Mouse (Mus musculus) small intestine, adult 2 months (tissue): ENCODE results near the gene Hsd17b12. TPM values are rescaled to one million over a fixed set of nuclear protein-coding genes. Genes with fewer than 3 reads are reported as not detected.

Experiments
- H3K27ac ChIP-seq: fragments of 200-500 bp; 2 replicates; pipeline ENCODE4 v1.5.1; 2012; ENCODE audit warnings: low read depth, low read length, control low read depth, inconsistent platforms; ENCODE audit not compliant: insufficient read depth
- H3K27me3 ChIP-seq: fragments of 200-500 bp; 2 replicates; pipeline ENCODE4 v1.6.1; 2012; ENCODE audit warnings: mild to moderate bottlenecking, moderate library complexity, low read length, inconsistent platforms; ENCODE audit not compliant: control insufficient read depth, insufficient read depth
- H3K36me3 ChIP-seq: fragments of 200-500 bp; 2 replicates; pipeline ENCODE4 v1.6.1; 2012; ENCODE audit warnings: mild to moderate bottlenecking, low read length, control low read depth, inconsistent platforms; ENCODE audit not compliant: control insufficient read depth, insufficient read depth
- H3K4me1 ChIP-seq: fragments of 200-500 bp; 2 replicates; pipeline ENCODE4 v1.6.1; 2012; ENCODE audit warnings: low read length, inconsistent platforms, mixed read lengths; ENCODE audit not compliant: control insufficient read depth, insufficient read depth, insufficient read length
- H3K4me3 ChIP-seq: fragments of 200-500 bp; 2 replicates; pipeline ENCODE4 v1.5.1; 2012; ENCODE audit warnings: low read depth, mild to moderate bottlenecking, control low read depth, inconsistent platforms, low read length, moderate library complexity
- CTCF ChIP-seq: fragments of 200-500 bp; IDR thresholded peaks from 2 replicates; pipeline ENCODE4 v1.5.1; 2012; ENCODE audit warnings: low read depth, mild to moderate bottlenecking, control low read depth, inconsistent platforms, low read length, moderate library complexity, mixed read lengths; ENCODE audit not compliant: insufficient replicate concordance, insufficient read length; ENCODE audit errors: extremely low read depth
- POLR2A ChIP-seq: fragments of 200-500 bp; IDR thresholded peaks from 2 replicates; pipeline ENCODE4 v1.6.1; 2012; ENCODE audit warnings: low read depth, mild to moderate bottlenecking, control low read depth, inconsistent platforms, low read length, moderate library complexity
- WGBS: fragments of 180-500 bp; shearing (Covaris S2); methylation state at CpG from one replicate; pipeline ENCODE4 v1.1.7; 2018; 5-methylcytosine and 5-hydroxymethylcytosine counted together
- polyA plus RNA-seq: library from polyadenylated mRNA; depleted of rRNA; stranded (reverse); fragments of >200 nt; gene quantifications from 2 replicates; pipeline ENCODE4 v1.2.3, GENCODE M21; 2012

Hsd17b12 gene
- polyA plus RNA-seq, 1 experiment: 11.6 TPM

DNA sequence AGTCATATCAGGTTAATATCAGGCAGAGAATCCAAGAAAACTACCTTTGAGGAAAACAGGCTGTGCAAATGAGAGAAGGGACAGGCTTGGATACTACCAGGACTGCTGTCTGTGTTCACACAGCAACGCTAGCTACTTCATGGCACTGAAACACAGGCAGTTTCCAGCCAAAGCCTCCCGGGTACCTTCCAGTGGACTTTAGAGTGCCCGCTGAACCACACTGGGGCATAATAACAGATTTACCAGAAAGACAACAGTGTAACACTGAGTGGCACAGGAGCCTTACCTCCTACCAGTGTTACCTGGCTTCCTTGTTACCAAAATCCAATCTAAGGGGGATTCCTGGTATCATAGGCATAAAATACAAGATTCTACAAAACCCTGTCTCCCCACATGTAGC lies 115.3 kb downstream of the Hsd17b12 start:
- H3K4me1 ChIP-seq: peaks cover 5% of the 10 kb centered on the region; the same call in 1 of the 2 replicates
- H3K27ac ChIP-seq: no peak overlapping the region
- TF ChIP-seq POLR2A (no peak), CTCF (no peak)
- 93% methylated on average over 3 of the region's 3 CpGs for WGBS
- no peaks in the 10 kb centered on the region for H3K27me3 ChIP-seq
- H3K4me3 ChIP-seq: no peak overlapping the region
- H3K36me3 ChIP-seq: peaks cover 5% of the 10 kb centered on the region

- Histone ChIP-seq H3K4me3 (no peak overlapping the region), H3K27ac (no peak overlapping the region), H3K36me3 (peaks cover 5% of the 10 kb centered on the region), H3K27me3 (no peaks in the 10 kb centered on the region), H3K4me1 (peaks cover 5% of the 10 kb centered on the region; the same call in 1 of the 2 replicates)
- no peak for TF ChIP-seq POLR2A
- TF ChIP-seq CTCF: no peak
- 91% methylated on average over 5 of the region's 5 CpGs for WGBS
These were observed 117.2 kb downstream of the Hsd17b12 start for GRCm38 (mm10) chr2:94040391-94041125.

DNA sequence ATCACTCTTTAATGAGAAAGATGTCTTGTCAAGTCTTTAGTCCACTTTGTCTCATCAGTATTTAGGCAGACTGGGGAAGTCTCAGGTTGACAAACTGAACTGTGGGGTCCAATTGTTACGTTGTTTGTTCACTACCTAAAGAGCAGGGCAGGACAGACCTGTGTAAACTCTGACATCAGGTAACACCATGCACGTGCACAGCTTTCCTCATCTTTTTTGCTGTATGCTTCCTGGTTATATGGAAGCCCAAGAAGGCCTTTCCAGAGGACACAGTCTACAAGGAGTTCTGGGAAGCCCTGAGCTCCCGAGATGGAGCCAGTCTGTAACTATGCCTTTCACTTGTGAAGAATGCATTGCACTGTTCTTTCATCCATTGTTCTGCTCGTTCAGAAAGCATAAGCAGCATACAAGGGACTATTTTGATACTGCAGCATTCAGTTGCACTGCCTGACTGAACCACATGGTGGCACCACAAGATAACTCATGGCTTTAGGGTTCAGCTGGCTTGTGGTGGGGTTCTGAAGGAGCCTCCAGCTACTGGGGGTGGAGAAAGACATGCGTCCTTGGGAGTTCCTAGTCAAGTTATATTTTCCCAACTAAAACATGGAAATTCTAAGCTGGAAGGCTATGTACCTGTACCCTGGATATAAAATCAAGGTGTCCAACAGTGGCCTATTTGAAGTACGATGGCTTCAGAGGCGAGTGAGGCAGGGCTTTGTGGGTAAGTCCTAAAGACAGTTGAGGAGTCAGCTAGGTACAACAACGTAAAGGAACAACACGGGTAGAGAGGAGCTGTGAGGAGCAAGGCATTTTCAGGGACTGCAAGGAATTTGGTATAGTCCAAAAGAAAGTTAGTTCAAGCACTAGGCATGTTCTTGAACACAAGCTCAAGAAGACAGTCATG lies 122.1 kb downstream of the Hsd17b12 start:
- Histone ChIP-seq H3K27me3 (no peaks in the 10 kb centered on the region), H3K4me1 (no peaks in the 10 kb centered on the region), H3K27ac (no peak overlapping the region), H3K36me3 (peaks cover 22% of the 10 kb centered on the region), H3K4me3 (no peak overlapping the region)
- TF ChIP-seq POLR2A (no peak), CTCF (peak; percentile 64; the same call in 1 of the 2 replicates)
- WGBS: 67% methylated on average over 9 of the region's 9 CpGs

- Histone ChIP-seq H3K27me3 (no peaks in the 10 kb centered on the region), H3K27ac (no peak overlapping the region), H3K36me3 (peaks cover 22% of the 10 kb centered on the region), H3K4me3 (no peak overlapping the region), H3K4me1 (no peaks in the 10 kb centered on the region)
- TF ChIP-seq POLR2A: no peak
- no peak for TF ChIP-seq CTCF
These were observed 127.2 kb downstream of the Hsd17b12 start for GRCm38 (mm10) chr2:94030602-94031001.

GRCm38 (mm10) chr2:94024637-94025036 lies 133.1 kb downstream of the Hsd17b12 start:
- WGBS: 45% methylated on average over 6 of the region's 6 CpGs
- Histone ChIP-seq H3K36me3 (no peaks in the 10 kb centered on the region), H3K4me1 (no peaks in the 10 kb centered on the region), H3K27ac (no peak overlapping the region), H3K4me3 (no peak overlapping the region), H3K27me3 (no peaks in the 10 kb centered on the region)
- no peak for TF ChIP-seq POLR2A
- TF ChIP-seq CTCF: no peak

- Histone ChIP-seq H3K36me3 (peaks cover 13% of the 10 kb centered on the region), H3K27me3 (no peaks in the 10 kb centered on the region), H3K27ac (0 out of 2 replicates have a peak within 1 kb of the TSS, but pooled peaks have one; percentile 18), H3K4me3 (peak within 1 kb of the TSS; percentile 83), H3K4me1 (peaks cover 4% of the 10 kb centered on the region; the same call in 1 of the 2 replicates)
- TF ChIP-seq CTCF (no peak), POLR2A (peak; percentile 33; the same call in 1 of the 2 replicates)
- 5% methylated on average over 47 of the region's 47 CpGs for WGBS
These were observed 147.2 kb downstream of the Hsd17b12 start, which contains the start of gene Alkbh3 for GRCm38 (mm10) chr2:94010335-94011291. TSS of gene Alkbh3 (minus strand) at chr2:94010807.
